In the genomic region with DNA sequence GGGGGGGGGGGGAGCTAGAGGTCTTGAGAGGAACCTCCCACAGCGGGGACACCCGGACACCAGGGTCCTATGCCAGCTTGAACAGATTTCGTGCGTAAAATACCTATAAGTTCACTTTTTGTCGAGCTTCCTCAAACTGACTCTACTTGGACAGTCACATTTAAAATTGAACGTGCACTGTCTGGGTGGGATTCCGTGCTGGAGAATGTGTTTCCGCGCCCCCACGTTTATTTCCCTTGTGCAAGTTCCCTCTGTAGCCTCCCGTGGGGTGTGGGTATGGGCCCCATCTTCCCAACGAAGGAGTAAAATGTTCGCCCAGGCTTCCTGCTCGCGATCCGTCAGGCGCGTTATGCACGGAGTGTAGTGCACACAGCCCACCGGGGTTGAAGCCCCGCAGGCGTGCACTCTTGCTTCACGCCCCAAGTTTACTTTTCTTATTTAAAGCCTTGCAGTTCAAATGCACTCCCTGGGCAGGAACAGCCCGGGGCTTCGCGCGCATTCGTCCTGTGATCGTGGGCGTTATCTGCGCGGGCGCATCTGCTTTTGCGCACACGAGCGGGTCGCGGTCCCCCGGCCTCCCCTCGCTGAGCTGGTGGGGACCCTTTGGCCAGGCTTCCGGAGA, we compare ENCODE assay signal across 8 mouse cellular contexts.
DNase-seq lines count a peak whose midpoint lies in the region; ATAC-seq lines count a peak whose summit lies in the region.

No protein-coding gene starts in this region.

- H3K9me3 ChIP-seq in heart, embryonic 12.5 days (replicated peaks): no peaks in the 10 kb centered on the region
- no peaks in the 10 kb centered on the region for H3K9me3 ChIP-seq in hindbrain, embryonic 16.5 days (ENCODE audit: control insufficient read depth, low read length)
- no peaks in the 10 kb centered on the region for H3K9me3 ChIP-seq in midbrain, embryonic 14.5 days (ENCODE audit: control insufficient read depth, low read length)

- H3K27me3 ChIP-seq in heart, embryonic 12.5 days (replicated peaks): peaks cover 8% of the 10 kb centered on the region; the same call in 1 of the 2 replicates
- H3K27me3 ChIP-seq in hindbrain, embryonic 16.5 days (replicated peaks; ENCODE audit: control insufficient read depth, insufficient read depth, low read length): peaks cover 7% of the 10 kb centered on the region; the same call in 1 of the 2 replicates
- H3K27me3 ChIP-seq in midbrain, embryonic 14.5 days (ENCODE audit: control insufficient read depth, insufficient read depth, low read length): peaks cover 8% of the 10 kb centered on the region; the same call in 1 of the 2 replicates

- peak overlapping the region; percentile 67 for H3K4me3 ChIP-seq in heart, embryonic 12.5 days
- peak overlapping the region; percentile 50 for H3K4me3 ChIP-seq in brown adipose tissue, adult 24 weeks (ENCODE audit: insufficient read depth, low read depth, low read length)
- H3K4me3 ChIP-seq in hindbrain, embryonic 16.5 days (ENCODE audit: low read length): peak overlapping the region; percentile 54
- H3K4me3 ChIP-seq in midbrain, embryonic 14.5 days (replicated peaks; ENCODE audit: low read depth, low read length): peak overlapping the region; percentile 44

- peak overlapping the region; percentile 99 for H3K4me2 ChIP-seq in heart, embryonic 12.5 days
- peak overlapping the region; percentile 94 for H3K4me2 ChIP-seq in hindbrain, embryonic 16.5 days (ENCODE audit: low read length)
- H3K4me2 ChIP-seq in midbrain, embryonic 14.5 days (ENCODE audit: low read length): peak overlapping the region; percentile 81

- peak overlapping the region; percentile 59 for H3K9ac ChIP-seq in heart, embryonic 12.5 days
- peak overlapping the region; percentile 41 for H3K9ac ChIP-seq in hindbrain, embryonic 16.5 days (ENCODE audit: low read depth, low read length)
- no peak overlapping the region for H3K9ac ChIP-seq in midbrain, embryonic 14.5 days (replicated peaks; ENCODE audit: low read length)

- no peak overlapping the region for H3K27ac ChIP-seq in heart, embryonic 12.5 days (ENCODE audit: poor library complexity, severe bottlenecking)
- no peak overlapping the region for H3K27ac ChIP-seq in brown adipose tissue, adult 24 weeks (replicated peaks; ENCODE audit: low read depth, low read length)
- no peak overlapping the region for H3K27ac ChIP-seq in hindbrain, embryonic 16.5 days (ENCODE audit: low read depth, low read length)
- H3K27ac ChIP-seq in midbrain, embryonic 14.5 days (replicated peaks; ENCODE audit: low read depth, low read length): no peak overlapping the region

- no peak for ATAC-seq in heart, embryonic 12.5 days (ENCODE audit: insufficient number of reproducible peaks, low FRiP score)
- ATAC-seq in hindbrain, embryonic 16.5 days: peak; percentile 51
- ATAC-seq in midbrain, embryonic 14.5 days (ENCODE audit: low FRiP score, low TSS enrichment): 0 out of 2 replicates have a peak, but pooled peaks have one; percentile 22

- DNase-seq in heart, adult 9 months (ENCODE audit: low spot score in 2 of 2): no peak
- DNase-seq in midbrain, embryonic 14.5 days: peak; percentile 44
- no peak for DNase-seq in ovary, postnatal 14 days (ENCODE audit: low spot score)
- no peak for DNase-seq in right cerebral cortex, postnatal 25 days
- DNase-seq in ovary, postnatal 10 days (ENCODE audit: low spot score): no peak

- under 1% methylated on average over 41 of the region's 41 CpGs for WGBS in heart, embryonic 12.5 days
- under 1% methylated on average over 41 of the region's 41 CpGs for WGBS in hindbrain, embryonic 16.5 days
- under 1% methylated on average over 41 of the region's 41 CpGs for WGBS in midbrain, embryonic 14.5 days

- H3K36me3 ChIP-seq in heart, embryonic 12.5 days: no peaks in the 10 kb centered on the region
- no peaks in the 10 kb centered on the region for H3K36me3 ChIP-seq in hindbrain, embryonic 16.5 days (ENCODE audit: control insufficient read depth, insufficient read depth, low read length)
- H3K36me3 ChIP-seq in midbrain, embryonic 14.5 days (ENCODE audit: control insufficient read depth, insufficient read depth, low read length): no peaks in the 10 kb centered on the region

- H3K4me1 ChIP-seq in heart, embryonic 12.5 days (replicated peaks): 0 out of 2 replicates have a peak, but pooled peaks cover 3% of the 10 kb centered on the region
- H3K4me1 ChIP-seq in brown adipose tissue, adult 24 weeks (ENCODE audit: control insufficient read depth, insufficient read depth, insufficient read length, low read length): no peaks in the 10 kb centered on the region
- H3K4me1 ChIP-seq in hindbrain, embryonic 16.5 days (ENCODE audit: control insufficient read depth, insufficient read depth, low read depth, low read length): peaks cover 12% of the 10 kb centered on the region
- no peaks in the 10 kb centered on the region for H3K4me1 ChIP-seq in midbrain, embryonic 14.5 days (ENCODE audit: control insufficient read depth, insufficient read depth, low read length)
